Mouse (Mus musculus) heart, adult 11 months (tissue): ENCODE results near the gene Elk4.
A peak's percentile ranks its signal among the peaks of the same experiment; 100 is the strongest.

Source experiments
- DNase-seq: peaks from one replicate; pipeline ENCODE4 v3.0.0; 2022

Gene Elk4

GRCm38 (mm10) chr1:132067261-132068255 lies 60.2 kb downstream of the Elk4 start, which contains the start of gene Mfsd4a:
Mfsd4a (minus strand) TSS chr1:132068062.
- peak; percentile 96 for DNase-seq

- no peak for DNase-seq
These were observed 62.0 kb downstream of the Elk4 start for GRCm38 (mm10) chr1:132069436-132069835.

GRCm38 (mm10) chr1:132070659-132071058 lies 63.3 kb downstream of the Elk4 start:
- no peak for DNase-seq

- no peak for DNase-seq
These were observed 68.2 kb downstream of the Elk4 start for GRCm38 (mm10) chr1:132075576-132075975.

- DNase-seq: no peak
These were observed 71.0 kb downstream of the Elk4 start for GRCm38 (mm10) chr1:132078413-132078812.
